In genomic region chr2:31530201-31530600, GRCm38 (mm10) we compare ENCODE assay signal across 27 mouse cellular contexts. TPM values are rescaled to one million over a fixed set of nuclear protein-coding genes. Genes with fewer than 3 reads are reported as not detected.
DNase-seq lines count a peak whose midpoint lies in the region; ATAC-seq and TF ChIP-seq lines count a peak whose summit lies in the region.
"Had no signal": no experiment of that assay in that cellular context is flagged by ENCODE, and none has a peak within 500 bp of the region (broad histone marks: within the 10 kb centered on the region; RNA-seq: fewer than 3 reads in every experiment).

No protein-coding gene starts in this region.

- WGBS in liver, adult 2 months, result 27% methylated on average over 5 of the region's 5 CpGs
- 48% methylated on average over 5 of the region's 5 CpGs for WGBS in liver, embryonic 15.5 days (ENCODE audit: insufficient replicate concordance)

- peak overlapping the region; percentile 62 for H3K4me3 ChIP-seq in E14TG2a.4 (replicated peaks; ENCODE audit: low read length)
- no peak overlapping the region for H3K4me3 ChIP-seq in liver, adult 2 months (ENCODE audit: insufficient read depth, low read depth, low read length)
- no peak overlapping the region for H3K4me3 ChIP-seq in liver, embryonic 15.5 days (replicated peaks)
- H3K4me3 ChIP-seq: forebrain, embryonic 13.5 days; heart, embryonic 10.5 days; heart, embryonic 15.5 days; hindbrain, embryonic 12.5 days; lung, embryonic 15.5 days had no signal

- H3K9ac ChIP-seq in liver, adult 2 months (ENCODE audit: low read depth, low read length), result no peak overlapping the region
- H3K9ac ChIP-seq in liver, embryonic 15.5 days, result no peak overlapping the region
- H3K9ac ChIP-seq: forebrain, embryonic 13.5 days; heart, embryonic 15.5 days; hindbrain, embryonic 12.5 days; lung, embryonic 15.5 days had no signal

- no peak overlapping the region for H3K4me2 ChIP-seq in liver, embryonic 15.5 days
- H3K4me2 ChIP-seq: forebrain, embryonic 13.5 days; heart, embryonic 15.5 days; hindbrain, embryonic 12.5 days; lung, embryonic 15.5 days had no signal

- no peak for TF ChIP-seq POLR2A in liver, adult 2 months (IDR thresholded peaks at IDR 0.05; ENCODE audit: extremely low read depth, insufficient read depth, low read length)

- no peak for TF ChIP-seq CTCF in E14TG2a.4 (conservative IDR thresholded peaks at IDR 0.05; ENCODE audit: low read length)
- TF ChIP-seq CTCF in liver, adult 2 months (IDR thresholded peaks at IDR 0.05; ENCODE audit: low read depth, low read length), result no peak

- no peak overlapping the region for H3K27ac ChIP-seq in liver, adult 2 months (replicated peaks; ENCODE audit: insufficient read depth, low read depth, low read length)
- H3K27ac ChIP-seq in liver, embryonic 15.5 days (replicated peaks), result no peak overlapping the region
- H3K27ac ChIP-seq: forebrain, embryonic 13.5 days; heart, embryonic 10.5 days; heart, embryonic 15.5 days; hindbrain, embryonic 12.5 days; kidney, postnatal 0 days; lung, embryonic 15.5 days; stomach, postnatal 0 days had no signal

- no peaks in the 10 kb centered on the region for H3K27me3 ChIP-seq in E14TG2a.4 (ENCODE audit: insufficient read depth, low read length)
- H3K27me3 ChIP-seq in liver, adult 2 months (ENCODE audit: control insufficient read depth, insufficient read depth, low read length), result no peaks in the 10 kb centered on the region
- H3K27me3 ChIP-seq in liver, embryonic 15.5 days, result no peaks in the 10 kb centered on the region
- H3K27me3 ChIP-seq: lung, embryonic 15.5 days had no signal

- peak; percentile 50 for DNase-seq in embryo, embryonic 10.5 days (ENCODE audit: low spot score)
- DNase-seq in liver, adult 2 months (ENCODE audit: extremely low read depth, low read depth, low spot score), result peak; percentile 84
- no peak for DNase-seq in T-cell, adult 2 months (ENCODE audit: low spot score)
- no peak for DNase-seq in kidney, postnatal 25 days
- no peak for DNase-seq in right cerebral cortex, postnatal 4 days
- DNase-seq: adrenal gland, adult 8-10 months; cerebellum, adult 2 months; cerebellum, postnatal 25 days; gastrocnemius, postnatal 14 days; kidney, adult 8-10 months; left cerebral cortex, postnatal 4 days; midbrain, embryonic 14.5 days; right cerebral cortex, postnatal 25 days; spleen, adult 18-20 months; thymus, adult 18-20 months; thymus, postnatal 25 days had no signal

- no peaks in the 10 kb centered on the region for H3K79me2 ChIP-seq in liver, adult 2 months (ENCODE audit: control insufficient read depth, insufficient read depth, low read length)

- H3K36me3 ChIP-seq in E14TG2a.4 (ENCODE audit: insufficient read depth, low read length), result no peaks in the 10 kb centered on the region
- no peaks in the 10 kb centered on the region for H3K36me3 ChIP-seq in liver, adult 2 months (ENCODE audit: control insufficient read depth, insufficient read depth, low read length)
- H3K36me3 ChIP-seq in liver, embryonic 15.5 days (replicated peaks), result no peaks in the 10 kb centered on the region
- H3K36me3 ChIP-seq: heart, embryonic 10.5 days; heart, embryonic 15.5 days; hindbrain, embryonic 12.5 days; lung, embryonic 15.5 days had no signal

- peaks cover 63% of the 10 kb centered on the region for H3K4me1 ChIP-seq in E14TG2a.4 (replicated peaks; ENCODE audit: low read depth, low read length)
- peaks cover 4% of the 10 kb centered on the region for H3K4me1 ChIP-seq in liver, adult 2 months (ENCODE audit: control insufficient read depth, insufficient read depth, low read length)
- no peaks in the 10 kb centered on the region for H3K4me1 ChIP-seq in liver, embryonic 15.5 days (replicated peaks)
- H3K4me1 ChIP-seq: forebrain, embryonic 13.5 days; heart, embryonic 15.5 days; lung, embryonic 15.5 days had no signal

- no peaks in the 10 kb centered on the region for H3K9me3 ChIP-seq in E14TG2a.4 (ENCODE audit: low read length)
- no peaks in the 10 kb centered on the region for H3K9me3 ChIP-seq in liver, embryonic 15.5 days (replicated peaks)
- H3K9me3 ChIP-seq: forebrain, embryonic 13.5 days; heart, embryonic 10.5 days; heart, embryonic 15.5 days; hindbrain, embryonic 12.5 days; lung, embryonic 15.5 days had no signal

- peak; percentile 73 for ATAC-seq in liver, embryonic 15.5 days (ENCODE audit: insufficient read depth)
- ATAC-seq: CD4-positive, CD25-positive, alpha-beta regulatory T cell, adult 4 months; forebrain, embryonic 13.5 days; intestine, embryonic 16.5 days had no signal

RNA-seq across cellular contexts. Expression of gene Fubp3, which starts 42.2 kb away (rescaled TPM):
- 16.3 and 17.2 TPM in 2 replicates for total RNA-seq in liver, adult 2 months (2014; rRNA removed)
- 19.1 and 22.0 TPM in 2 replicates for polyA plus RNA-seq in liver, adult 2 months (2012; rRNA removed)
- polyA plus RNA-seq in liver, embryonic 15.5 days (2015; fragmentation: Nextera tagmentation; extraction: Ambion mirVana), result 15.4 and 20.6 TPM in 2 replicates

Comparison
In these comparisons a context has a peak if more than half of its experiments do, and no peak if none do; other contexts are left out.
1. DNase-seq: peak in embryo, embryonic 10.5 days (single experiment) and liver, adult 2 months (single experiment); none in T-cell, adult 2 months (single experiment), kidney, postnatal 25 days (0 of 2) and right cerebral cortex, postnatal 4 days (single experiment).